Mouse (Mus musculus): Measurements from ENCODE around the gene Rars.
"Not testable (repeated sequence)": the region's sequence is repeated elsewhere in the genome, so short reads cannot be mapped to it uniquely, and the experiment has no call there.

The Rars gene

GRCm38 (mm10) chr11:35834022-35834760 lies at the start of gene Rars:
TSS of gene Rars (minus strand) at chr11:35834506.
- DNase-seq (ENCODE audit: low read depth), result peak; percentile 97

GRCm38 (mm10) chr11:35882777-35883176 lies 48.5 kb upstream of the Rars start:
- DNase-seq (ENCODE audit: low read depth), result no peak

GRCm38 (mm10) chr11:35878559-35878897 lies 44.2 kb upstream of the Rars start:
- DNase-seq (ENCODE audit: low read depth), result peak; percentile 46

- DNase-seq (ENCODE audit: low read depth), result peak; percentile 70
These were observed 43.6 kb upstream of the Rars start for GRCm38 (mm10) chr11:35877651-35878558.

GRCm38 (mm10) chr11:35873624-35874244 lies 39.4 kb upstream of the Rars start:
- DNase-seq (ENCODE audit: low read depth), result no peak

- DNase-seq (ENCODE audit: low read depth), result peak; percentile 39
These were observed 36.7 kb upstream of the Rars start for GRCm38 (mm10) chr11:35870961-35871360.

GRCm38 (mm10) chr11:35866140-35866539 lies 31.8 kb upstream of the Rars start:
- DNase-seq (ENCODE audit: low read depth), result no peak

GRCm38 (mm10) chr11:35864981-35865604 lies 30.8 kb upstream of the Rars start:
- DNase-seq (ENCODE audit: low read depth), result no peak

- DNase-seq (ENCODE audit: low read depth), result no peak
These were observed 29.3 kb upstream of the Rars start for GRCm38 (mm10) chr11:35863653-35864052.

- no peak for DNase-seq (ENCODE audit: low read depth)
These were observed 23.2 kb upstream of the Rars start for GRCm38 (mm10) chr11:35857395-35858067.

- no peak for DNase-seq (ENCODE audit: low read depth)
These were observed 22.2 kb upstream of the Rars start for GRCm38 (mm10) chr11:35856359-35857040.

GRCm38 (mm10) chr11:35855567-35855966 lies 21.3 kb upstream of the Rars start:
- no peak for DNase-seq (ENCODE audit: low read depth)

- no peak for DNase-seq (ENCODE audit: low read depth)
These were observed 20.6 kb upstream of the Rars start for GRCm38 (mm10) chr11:35854941-35855340.

- DNase-seq (ENCODE audit: low read depth), result no peak
These were observed 19.3 kb upstream of the Rars start for GRCm38 (mm10) chr11:35853651-35854050.

- DNase-seq (ENCODE audit: low read depth), result peak; percentile 85
These were observed 18.4 kb upstream of the Rars start for GRCm38 (mm10) chr11:35852731-35853130.

- peak; percentile 61 for DNase-seq (ENCODE audit: low read depth)
These were observed 10.0 kb upstream of the Rars start for GRCm38 (mm10) chr11:35844299-35844698.

GRCm38 (mm10) chr11:35842560-35842959 lies 8.3 kb upstream of the Rars start:
- peak; percentile 34 for DNase-seq (ENCODE audit: low read depth)

- no peak for DNase-seq (ENCODE audit: low read depth)
These were observed 7.5 kb upstream of the Rars start for GRCm38 (mm10) chr11:35841738-35842325.

GRCm38 (mm10) chr11:35840806-35841205 lies 6.5 kb upstream of the Rars start:
- DNase-seq (ENCODE audit: low read depth), result not testable (repeated sequence)

GRCm38 (mm10) chr11:35840282-35840681 lies 6.0 kb upstream of the Rars start:
- DNase-seq (ENCODE audit: low read depth), result peak; percentile 29

All from NIH3T3 (cell line).